Mouse (Mus musculus): ENCODE measurements around the gene Zkscan1.

The Zkscan1 gene

DNA sequence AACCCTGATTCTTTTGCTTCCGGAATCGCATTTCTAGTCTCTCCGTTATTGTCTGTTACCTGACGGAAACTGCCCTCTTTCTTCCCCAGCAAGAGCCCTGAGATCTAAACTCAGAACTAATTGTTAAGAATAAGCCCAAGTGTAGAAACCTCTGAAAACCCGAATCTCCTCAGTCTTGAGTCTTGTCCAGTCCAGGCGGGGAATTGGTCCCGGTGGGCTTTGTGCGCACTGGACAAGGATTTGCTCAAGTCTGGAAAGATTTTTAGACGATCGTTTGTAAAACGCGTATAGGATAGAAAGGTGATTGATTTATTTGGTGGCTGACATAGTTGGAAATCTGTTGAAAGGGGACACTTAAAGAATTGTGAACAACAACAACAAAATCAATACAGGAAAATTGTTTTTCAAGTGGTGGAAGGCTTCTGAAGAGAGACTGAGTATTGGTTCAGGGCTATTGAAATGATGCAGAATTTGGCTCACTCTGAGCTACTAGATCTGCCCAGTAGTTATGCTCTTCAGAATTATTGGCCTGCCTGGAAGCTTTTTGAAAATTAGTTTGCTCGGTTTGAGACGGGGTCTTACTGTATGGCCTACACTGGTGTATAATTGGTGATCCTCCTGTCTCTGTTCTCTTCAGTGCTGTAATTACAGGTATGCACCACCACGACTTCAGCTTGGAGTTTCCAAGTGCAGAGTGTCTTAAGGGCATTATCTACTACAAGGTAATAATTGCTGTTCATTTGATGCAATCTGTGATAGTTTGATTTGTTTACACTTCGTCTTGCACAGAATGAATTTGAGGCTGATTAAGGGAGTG is 32.5 kb downstream of the Zkscan1 start:
- no peak for DNase-seq (ENCODE audit: low spot score in 2 of 2)

DNA sequence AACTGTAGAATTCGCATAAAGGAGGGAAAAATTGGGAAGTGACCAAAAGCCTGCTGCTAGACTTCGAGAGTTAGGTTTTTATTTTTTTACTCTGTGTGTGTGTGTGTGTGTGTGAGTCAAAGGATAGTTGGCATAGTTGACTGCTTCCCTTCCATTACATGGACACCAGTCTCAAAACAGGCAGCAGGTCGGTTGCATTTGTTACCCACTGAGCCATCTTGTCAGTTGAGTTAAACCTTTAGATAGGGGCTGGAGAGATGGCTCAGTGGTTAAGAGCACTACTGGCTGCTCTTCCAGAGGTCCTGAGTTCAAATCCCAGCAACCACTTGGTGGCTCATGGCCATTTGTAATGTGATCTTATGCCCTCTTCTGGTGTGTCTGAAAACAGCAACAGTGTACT is 33.2 kb downstream of the Zkscan1 start:
- no peak for DNase-seq (ENCODE audit: low spot score in 2 of 2)

DNA sequence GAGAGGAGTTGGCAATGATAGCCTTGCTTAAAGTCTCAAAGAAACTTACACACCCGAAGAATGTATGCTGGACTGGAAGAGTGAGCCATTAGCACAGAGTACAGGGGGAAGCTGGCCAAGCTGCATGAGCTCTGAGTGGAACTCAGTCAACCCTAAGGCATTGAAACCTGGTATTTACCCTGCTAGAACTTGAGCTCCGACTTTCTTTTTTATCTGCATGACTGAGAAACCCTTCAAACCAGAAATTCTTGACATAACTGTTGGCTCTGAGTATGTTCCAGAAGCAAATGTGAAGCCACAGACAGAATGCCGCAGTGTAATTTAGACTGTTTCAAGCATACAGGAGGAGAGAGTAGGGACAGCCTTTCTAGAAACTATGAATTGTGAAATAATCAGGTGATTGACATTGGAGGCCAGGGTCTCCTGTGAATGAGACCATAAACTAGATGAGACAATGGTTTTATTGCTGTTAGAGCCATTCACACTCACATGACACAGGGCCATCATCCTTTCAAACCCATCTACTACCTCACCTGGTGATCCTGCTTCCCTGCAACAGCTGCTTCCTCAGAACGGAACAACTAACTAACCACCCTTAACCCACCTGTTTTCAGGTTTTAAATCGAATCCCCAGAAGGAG is 47.7 kb downstream of the Zkscan1 start:
- no peak for DNase-seq (ENCODE audit: low spot score in 2 of 2)

DNA sequence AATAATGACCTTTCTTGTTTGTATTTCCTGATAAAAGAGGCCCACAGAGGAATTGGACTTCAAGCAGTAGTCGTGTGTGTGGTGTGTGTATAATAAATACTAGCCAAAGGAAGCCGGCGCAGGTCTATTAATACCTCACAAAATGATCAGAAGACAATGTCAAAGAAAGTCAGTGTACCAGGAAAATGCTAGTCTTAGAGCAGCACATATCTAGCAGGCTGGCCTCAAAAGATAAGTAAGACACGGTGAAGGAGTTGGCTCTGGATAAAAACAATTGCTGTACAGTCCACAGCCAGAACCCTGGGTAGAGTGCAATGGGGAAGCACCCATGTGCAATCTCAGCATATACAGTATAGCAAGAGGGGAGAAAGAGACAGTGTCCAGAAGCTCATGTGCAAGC is 52.4 kb downstream of the Zkscan1 start:
- DNase-seq (ENCODE audit: low spot score in 2 of 2): no peak

DNA sequence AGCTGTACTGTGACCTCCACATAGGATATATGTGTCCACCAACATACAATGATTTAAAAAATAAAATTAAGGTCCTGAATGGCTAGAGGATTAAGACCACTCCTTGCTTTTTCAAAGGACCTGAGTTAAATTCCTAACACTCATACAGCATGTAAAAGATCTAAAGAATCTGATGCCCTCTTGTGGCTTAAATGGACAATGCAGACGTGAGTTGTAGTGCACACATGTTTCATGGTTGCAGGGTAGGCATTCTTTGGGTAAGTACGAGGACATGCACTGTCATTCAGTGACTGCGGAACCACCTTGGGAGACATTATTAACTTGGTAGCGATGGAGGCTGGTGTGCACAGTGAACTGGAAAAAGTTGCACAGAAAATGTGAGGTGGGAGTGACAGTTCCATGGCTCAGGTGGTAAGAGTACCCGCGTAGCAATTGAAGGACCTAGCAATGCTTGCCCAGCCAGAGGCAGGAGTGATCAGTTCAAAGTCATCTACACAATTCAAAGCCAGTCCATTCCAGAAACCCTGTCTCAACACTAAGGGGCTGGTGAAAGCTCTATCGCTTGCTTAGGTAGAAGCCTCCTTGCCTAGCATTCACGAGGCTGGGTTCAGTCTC is 53.2 kb downstream of the Zkscan1 start:
- peak in 1 of 2 experiments; percentile 42 for DNase-seq (ENCODE audit: low spot score in 2 of 2)

DNA sequence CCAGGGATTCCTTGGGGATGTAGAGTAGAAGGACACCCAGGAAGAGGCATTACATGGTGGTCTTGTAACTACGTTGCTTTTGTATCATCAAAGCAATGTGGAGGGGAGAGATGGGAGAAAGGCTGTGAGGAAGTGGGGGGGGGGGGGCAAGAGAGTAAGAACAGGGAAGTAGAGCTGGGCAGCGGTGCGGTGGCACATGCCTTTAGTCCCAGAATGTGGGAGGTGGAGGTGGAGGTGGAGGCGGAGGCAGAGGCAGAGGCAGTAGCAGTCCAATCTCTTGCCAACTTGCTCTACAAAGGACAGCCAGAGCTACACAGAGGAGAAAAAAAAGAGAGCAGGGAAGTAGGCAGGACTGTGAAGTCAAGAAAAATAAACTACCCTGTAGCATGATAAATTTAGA is 53.7 kb downstream of the Zkscan1 start:
- no peak for DNase-seq (ENCODE audit: low spot score in 2 of 2)

DNA sequence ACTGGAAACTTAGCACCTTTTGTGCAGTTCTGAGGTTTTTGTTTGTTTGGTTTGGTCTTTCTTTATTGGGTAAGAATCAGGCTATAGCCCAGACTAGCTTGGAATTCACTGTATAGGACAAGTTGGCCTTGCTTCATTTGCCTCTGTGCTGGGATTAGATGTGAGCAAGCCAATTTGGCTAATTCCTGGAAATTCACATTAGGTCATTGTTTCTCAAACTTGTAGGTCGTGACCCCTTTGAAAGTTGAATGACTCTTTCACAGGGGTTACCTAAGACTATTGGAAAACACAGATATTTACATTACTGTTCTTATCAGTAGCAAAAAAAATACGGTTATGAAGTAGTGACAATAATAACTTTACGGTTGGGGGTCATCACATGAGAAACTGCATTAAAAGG is 69.5 kb downstream of the Zkscan1 start:
- DNase-seq (ENCODE audit: low spot score in 2 of 2): no peak

DNA sequence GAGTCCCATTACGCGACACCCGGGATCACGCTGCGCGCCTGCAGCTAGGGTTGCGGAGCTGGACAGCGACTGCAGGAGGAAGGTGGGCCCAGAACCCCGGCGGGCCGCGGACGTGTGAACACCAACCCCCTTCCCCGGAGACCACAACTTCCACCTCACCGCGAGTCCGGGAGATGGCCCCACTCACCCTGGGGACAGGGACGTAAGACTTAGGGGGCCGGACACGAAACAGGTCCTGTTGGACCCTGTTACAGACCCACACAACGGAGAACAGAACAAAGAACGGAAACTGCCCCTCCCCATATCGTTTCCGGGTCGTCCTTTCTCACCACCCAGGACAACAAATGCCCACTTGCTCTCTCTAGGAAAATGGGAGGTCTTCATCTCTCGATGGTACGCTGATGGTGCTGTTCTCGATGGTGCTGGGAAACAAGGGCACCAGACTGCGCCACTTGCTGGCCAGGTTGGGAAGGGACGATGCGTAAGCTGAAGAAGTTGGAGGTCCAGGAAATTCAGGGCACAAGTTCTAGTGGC is 70.6 kb downstream of the Zkscan1 start, which contains the start of gene Zfp113:
TSS of gene Zfp113 (minus strand) at position 302 of the 534 bp plus-strand sequence.
- DNase-seq (ENCODE audit: low spot score in 2 of 2): peak; percentile 79 to 83
